Mouse (Mus musculus): ENCODE measurements around the gene Tmod3.
"Not testable (repeated sequence)": the region's sequence is repeated elsewhere in the genome, so short reads cannot be mapped to it uniquely, and the experiment has no call there.

Tmod3 gene

DNA sequence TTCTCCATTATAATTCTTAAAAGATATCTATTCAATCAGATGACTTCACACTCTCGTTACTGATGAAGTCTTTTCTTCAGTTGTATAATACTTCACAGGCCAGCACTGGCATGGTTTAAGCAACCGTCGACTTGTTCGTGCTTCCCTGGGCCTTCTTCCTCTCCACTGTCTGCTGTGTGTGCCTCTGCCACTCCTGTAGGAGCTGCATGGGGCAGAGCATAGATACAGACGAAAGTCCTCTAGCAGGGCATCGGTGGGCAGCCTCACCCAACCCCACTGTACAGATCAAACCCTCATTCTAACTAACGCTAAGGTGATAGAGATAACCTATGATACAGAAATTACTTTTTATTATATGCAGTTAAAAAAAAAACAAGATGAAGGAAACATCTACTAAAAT, 60.9 kb downstream of the Tmod3 start:
- no peak for DNase-seq (ENCODE audit: low spot score in 2 of 2)

DNA sequence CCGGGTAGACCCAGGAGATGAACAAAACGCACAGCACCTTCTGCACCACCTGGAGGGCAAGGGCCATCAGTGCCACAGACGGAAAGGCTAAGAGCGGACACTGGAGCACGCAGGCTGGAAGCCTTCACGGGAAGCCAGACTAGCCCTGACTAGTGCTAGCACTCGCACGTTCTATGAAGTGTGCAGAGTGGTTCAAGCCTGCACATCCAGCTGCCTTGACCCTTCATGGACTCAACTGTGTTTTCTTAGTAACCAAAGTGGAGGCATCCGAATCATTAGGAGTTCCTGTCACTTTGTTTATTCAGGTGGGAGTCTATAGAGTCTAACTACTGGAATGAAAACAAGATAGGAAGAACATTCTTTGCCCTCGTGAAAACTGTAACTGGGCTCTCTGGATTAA, 63.5 kb downstream of the Tmod3 start:
- no peak for DNase-seq (ENCODE audit: low spot score in 2 of 2)

DNA sequence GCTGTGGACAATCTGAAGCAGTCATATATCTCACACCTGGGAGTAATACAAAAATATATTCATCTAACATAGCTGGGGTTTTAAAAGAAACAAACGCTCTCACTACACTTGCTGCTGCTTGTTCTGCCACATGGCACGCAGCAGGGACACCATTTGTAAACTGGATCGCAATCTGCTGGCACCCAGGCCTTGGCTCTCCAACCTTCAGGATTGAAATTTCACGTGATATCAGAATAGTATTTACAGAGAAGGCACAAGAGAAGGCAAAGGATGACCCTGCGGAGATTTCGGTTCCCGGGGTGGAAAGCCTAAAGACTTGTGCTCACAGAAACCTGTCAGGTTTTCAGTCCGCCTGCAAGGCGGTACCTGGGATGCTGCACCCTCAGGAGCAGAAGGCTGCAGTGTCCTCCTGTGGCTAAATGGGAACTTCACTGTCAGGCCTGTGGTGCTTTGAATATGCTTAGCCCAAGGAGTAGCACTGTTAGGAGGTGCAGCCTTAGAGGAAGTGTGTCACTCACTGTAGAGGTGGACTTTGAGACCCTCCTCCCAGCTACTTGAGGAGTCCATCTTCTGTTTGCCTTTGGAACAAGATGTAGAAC, 65.0 kb downstream of the Tmod3 start:
- DNase-seq (ENCODE audit: low spot score in 2 of 2) = no peak

DNA sequence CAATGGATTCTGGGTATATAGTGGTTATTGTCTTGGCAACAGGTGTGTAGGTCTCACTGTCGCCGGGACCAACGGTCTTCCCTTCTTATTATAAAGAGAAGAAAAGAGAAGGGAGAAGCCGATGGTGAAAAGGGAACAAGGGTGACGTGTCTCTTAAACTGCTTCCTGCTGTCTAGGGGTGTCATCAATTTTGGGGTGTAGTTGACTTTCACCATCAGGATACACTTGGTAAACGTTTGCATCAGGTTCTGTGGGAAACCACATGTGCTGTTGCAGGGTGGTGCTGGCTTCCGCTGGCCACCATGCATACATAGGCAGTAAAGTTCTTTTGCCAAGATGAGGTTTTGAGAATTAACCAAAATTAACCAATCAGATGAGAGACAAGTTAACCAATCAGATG, 71.2 kb downstream of the Tmod3 start:
- not testable (repeated sequence) for DNase-seq (ENCODE audit: low spot score in 2 of 2)

- no peak for DNase-seq (ENCODE audit: low spot score in 2 of 2)
Measured at GRCm38 (mm10) chr9:75485231-75485630, 74.2 kb downstream of the Tmod3 start.

DNA sequence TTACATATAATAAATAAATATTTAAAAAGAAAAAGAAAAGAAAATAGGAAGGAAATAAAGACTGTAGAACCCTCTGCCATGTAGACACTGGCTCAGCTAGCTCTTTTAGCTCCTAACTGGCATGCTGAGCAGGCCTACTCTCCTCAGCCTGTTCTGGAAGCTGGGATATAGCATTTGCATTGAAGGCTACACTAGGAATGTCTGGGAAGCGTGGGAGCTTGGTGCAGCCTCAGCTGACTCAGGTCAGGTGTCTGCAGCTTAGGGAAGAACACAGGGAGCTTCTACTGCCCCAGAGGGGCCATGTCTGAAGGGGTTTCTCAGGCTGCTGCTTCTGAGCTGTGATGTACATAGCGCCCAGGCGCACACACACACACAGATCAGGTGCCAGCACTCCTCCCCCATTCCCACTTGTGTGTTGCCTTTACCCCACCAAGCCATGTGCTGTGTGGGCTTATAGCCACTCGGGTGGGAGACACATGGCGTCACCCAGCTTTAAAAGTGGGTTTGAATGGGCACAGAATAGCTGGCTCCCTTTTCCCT, 78.9 kb downstream of the Tmod3 start:
- DNase-seq (ENCODE audit: low spot score in 2 of 2) = no peak

DNA sequence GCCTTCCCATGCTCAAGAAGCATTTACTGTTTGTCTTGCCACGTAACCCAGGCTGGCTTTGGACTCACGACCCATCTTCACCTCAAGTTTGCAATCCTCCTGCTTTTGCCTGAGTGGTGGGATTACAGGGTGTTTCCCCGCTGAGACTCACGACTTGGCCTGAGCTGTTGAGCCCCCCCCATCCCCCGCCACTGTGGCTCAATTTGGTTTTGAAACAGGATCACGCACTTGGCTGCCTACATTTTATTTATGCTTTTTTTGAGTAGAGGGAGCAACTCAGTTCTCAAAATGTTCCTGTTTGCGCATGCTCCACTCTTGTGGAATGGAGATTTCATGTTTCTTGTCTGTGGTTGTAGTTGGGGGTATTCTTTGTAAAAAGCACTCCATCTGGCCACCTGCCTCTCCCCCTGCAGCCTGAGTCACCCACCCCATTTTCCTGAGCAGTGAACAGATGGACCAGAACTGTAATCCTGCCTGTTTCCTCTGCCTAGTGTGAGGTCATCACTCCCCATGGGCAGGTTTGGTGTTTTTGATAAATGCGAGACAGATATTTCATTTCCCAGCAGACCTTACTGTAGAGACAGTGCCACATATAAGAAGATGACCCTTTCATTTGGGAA, 80.2 kb downstream of the Tmod3 start:
- DNase-seq (ENCODE audit: low spot score in 2 of 2) = no peak

DNA sequence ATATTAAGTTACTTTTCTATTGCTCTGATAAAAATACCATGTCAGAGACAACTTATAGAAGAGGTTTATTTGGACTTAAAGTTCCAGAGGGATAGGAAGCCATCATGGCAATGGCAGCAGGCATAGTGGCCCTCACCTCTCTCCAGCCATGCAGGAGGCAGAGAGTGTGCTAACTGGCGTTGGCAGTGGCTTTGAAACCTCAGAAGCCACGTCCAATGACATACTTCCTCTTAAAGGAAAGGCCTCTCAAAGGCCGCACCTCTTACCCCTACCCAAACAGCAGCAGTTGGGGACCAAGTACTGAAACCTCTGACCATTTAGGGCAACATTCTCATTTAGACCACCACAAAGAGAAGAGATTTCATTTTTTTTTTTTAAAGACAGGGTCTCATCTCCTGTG, 82.2 kb downstream of the Tmod3 start:
- no peak for DNase-seq (ENCODE audit: low spot score in 2 of 2)

DNA sequence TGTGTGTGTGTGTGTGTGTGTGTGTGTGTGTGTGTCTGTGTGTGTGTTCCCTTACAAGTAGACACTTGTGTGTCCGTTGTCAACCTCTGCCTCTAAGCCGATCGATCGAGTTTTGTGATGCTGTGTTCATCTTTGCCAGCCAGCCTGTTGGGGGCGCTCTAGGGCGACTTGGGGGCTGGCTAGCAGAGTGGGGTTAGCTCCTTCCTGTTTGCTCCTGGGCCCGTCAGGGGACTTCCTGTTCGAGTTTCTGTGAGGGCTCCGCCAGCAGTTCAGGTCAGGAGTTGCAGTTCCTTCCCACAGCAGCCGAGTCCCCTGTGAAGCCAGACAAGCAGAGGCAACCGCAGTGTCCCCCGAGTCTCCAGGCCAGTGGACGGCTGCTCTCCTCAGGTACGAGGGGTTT, 91.2 kb downstream of the Tmod3 start:
- no peak for DNase-seq (ENCODE audit: low spot score in 2 of 2)

GRCm38 (mm10) chr9:75467581-75467980, 91.9 kb downstream of the Tmod3 start:
- DNase-seq (ENCODE audit: low spot score in 2 of 2) = no peak

DNA sequence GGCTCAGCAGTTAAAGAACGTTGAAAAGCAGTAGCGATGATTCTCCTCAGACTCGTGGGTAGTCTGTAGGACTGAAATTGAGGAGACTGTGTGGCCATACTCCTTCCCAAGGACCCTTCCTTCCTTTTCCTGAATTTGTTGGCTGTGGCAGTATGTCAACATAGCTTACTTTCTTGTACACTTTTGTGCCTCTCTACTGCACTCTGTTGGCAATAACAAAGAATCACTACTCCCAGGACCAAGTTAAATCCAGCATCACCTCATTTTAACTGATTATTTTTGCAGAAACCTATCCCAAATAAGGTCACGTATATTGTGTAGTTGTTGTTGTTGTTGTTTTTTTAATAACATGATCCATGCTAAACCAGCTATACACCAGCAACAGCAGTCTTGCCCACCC, 92.8 kb downstream of the Tmod3 start:
- no peak for DNase-seq (ENCODE audit: low spot score in 2 of 2)

- no peak for DNase-seq (ENCODE audit: low spot score in 2 of 2)
Measured at GRCm38 (mm10) chr9:75465856-75466255, 93.6 kb downstream of the Tmod3 start.

DNA sequence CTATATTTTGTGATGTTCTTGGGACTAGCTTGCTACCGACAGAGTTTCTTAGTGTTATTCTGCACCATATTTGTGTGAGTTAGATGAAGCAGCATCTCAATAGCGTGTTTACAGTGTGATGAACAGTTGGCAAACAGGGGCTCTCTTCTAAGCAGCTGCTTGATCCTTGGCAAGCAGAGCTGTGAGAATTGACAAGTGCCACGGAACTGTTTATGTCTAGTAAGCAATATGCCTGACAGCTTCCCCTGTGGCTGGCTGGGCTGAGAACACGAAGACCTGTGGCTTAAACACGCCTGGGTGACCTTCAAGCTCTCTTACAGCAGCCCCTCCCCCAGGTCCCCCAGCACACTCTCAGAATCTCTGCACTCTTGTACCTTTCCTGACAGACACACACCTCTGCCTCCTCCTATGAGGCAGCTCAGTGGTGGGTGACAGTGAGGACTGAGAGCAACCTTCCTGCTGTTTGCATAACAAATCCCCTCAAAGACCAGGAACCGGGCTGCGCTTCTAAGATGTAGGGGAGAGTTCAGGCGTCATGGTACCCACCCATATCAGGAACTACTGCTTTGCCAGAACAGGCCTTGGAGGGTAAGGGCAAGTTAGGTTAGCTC, 96.3 kb downstream of the Tmod3 start:
- no peak for DNase-seq (ENCODE audit: low spot score in 2 of 2)

- no peak for DNase-seq (ENCODE audit: low spot score in 2 of 2)
Measured at GRCm38 (mm10) chr9:75455684-75456083, 103.8 kb downstream of the Tmod3 start.

- DNase-seq (ENCODE audit: low spot score in 2 of 2) = no peak
Measured at GRCm38 (mm10) chr9:75453994-75454393, 105.5 kb downstream of the Tmod3 start.

GRCm38 (mm10) chr9:75448021-75448420, 111.4 kb downstream of the Tmod3 start:
- DNase-seq (ENCODE audit: low spot score in 2 of 2) = no peak

All from heart, adult 9 months (tissue).